Mouse (Mus musculus) myocyte (in vitro differentiated cells): ENCODE measurements at regions not wholly inside any gene's neighbourhood (a gene's known extent, or its start where the extent isn't known, plus 50 kb on each side); places are given as distances from the start of the nearest gene placed in this dataset.

Experiments
- CEBPB ChIP-seq: IDR thresholded peaks from 2 replicates; pipeline ENCODE4 v1.6.1; 2011; ENCODE audit warnings: mild to moderate bottlenecking, moderate library complexity; ENCODE audit not compliant: poor library complexity, insufficient read depth, severe bottlenecking
- E2F4 ChIP-seq: IDR thresholded peaks from one replicate; pipeline ENCODE4 v1.6.1; 2011; ENCODE audit warnings: mild to moderate bottlenecking, control low read depth, moderate library complexity; ENCODE audit not compliant: insufficient read depth
- MAX ChIP-seq: IDR thresholded peaks from one replicate; pipeline ENCODE4 v1.6.1; 2011; ENCODE audit warnings: low read depth, mild to moderate bottlenecking, control low read depth
- MYOD1 ChIP-seq, 3 experiments: IDR thresholded peaks; one replicate each; pipeline ENCODE4 v1.6.1; 2011; ENCODE audit warnings: control low read depth in 2 of 3, low read depth in 2 of 3, mild to moderate bottlenecking in 2 of 3, moderate library complexity in 1 of 3; ENCODE audit not compliant: insufficient read length in 2 of 3, control insufficient read depth in 1 of 3
- MYOG ChIP-seq, 3 experiments: IDR thresholded peaks; one replicate each; pipeline ENCODE4 v1.6.1; 2011; ENCODE audit warnings: control low read depth in 2 of 3, low read depth in 2 of 3, mild to moderate bottlenecking in 2 of 3; ENCODE audit not compliant: insufficient read length in 2 of 3, control insufficient read depth in 1 of 3, insufficient read depth in 1 of 3
- POLR2A ChIP-seq: IDR thresholded peaks from one replicate; pipeline ENCODE4 v1.6.1; 2011; ENCODE audit warnings: low read depth, mild to moderate bottlenecking, control low read depth, moderate library complexity; ENCODE audit not compliant: insufficient read length
- POLR2AphosphoS2 ChIP-seq: IDR thresholded peaks from one replicate; pipeline ENCODE4 v1.6.1; 2011; ENCODE audit warnings: low read depth, control low read depth; ENCODE audit not compliant: insufficient read length
- SRF ChIP-seq: IDR thresholded peaks from one replicate; pipeline ENCODE4 v1.6.1; 2011; ENCODE audit warnings: low read depth; ENCODE audit not compliant: control insufficient read depth, insufficient read length
- TCF12 ChIP-seq: IDR thresholded peaks from one replicate; pipeline ENCODE4 v1.6.1; 2011; ENCODE audit warnings: mild to moderate bottlenecking, control low read depth; ENCODE audit not compliant: poor library complexity, insufficient read depth, severe bottlenecking
- USF1 ChIP-seq: IDR thresholded peaks from one replicate; pipeline ENCODE4 v1.6.1; 2011; ENCODE audit warnings: low read depth, mild to moderate bottlenecking, control low read depth, moderate library complexity

DNA sequence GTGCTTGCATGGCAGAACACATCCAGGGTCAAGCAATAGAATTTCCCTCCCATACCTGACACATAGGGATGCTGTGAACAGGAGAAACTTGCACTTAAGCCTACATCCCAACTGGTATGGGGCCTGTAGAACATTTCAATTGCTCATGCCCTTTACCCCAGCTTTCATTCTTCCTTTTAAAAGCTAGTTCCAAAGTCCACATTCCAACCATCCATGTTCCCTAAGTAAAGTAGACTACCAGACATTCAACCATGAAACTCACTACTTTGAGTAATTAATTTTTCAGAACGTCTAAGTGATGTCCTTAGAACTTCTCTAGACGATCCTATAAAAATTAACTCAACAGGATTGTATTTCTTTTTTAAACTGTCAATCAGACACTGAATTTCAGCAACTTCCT, 621.9 kb downstream of the Hs3st4 start:
- TF ChIP-seq E2F4 (no peak), USF1 (no peak), POLR2AphosphoS2 (no peak), POLR2A (no peak), TCF12 (no peak), MYOG (IDR thresholded peaks at IDR 0.05; ENCODE audit: control insufficient read depth in 1 of 3, insufficient read depth in 1 of 3, insufficient read length in 2 of 3, low read depth in 2 of 3) (no peak), MAX (no peak), SRF (no peak), CEBPB (no peak), MYOD1 (IDR thresholded peaks at IDR 0.05; ENCODE audit: control insufficient read depth in 1 of 3, insufficient read length in 2 of 3, low read depth in 2 of 3) (no peak)
